Mouse (Mus musculus) liver, postnatal 0 days (tissue): ENCODE measurements at regions not wholly inside any gene's neighbourhood (a gene's known extent, or its start where the extent isn't known, plus 50 kb on each side); places are given as distances from the start of the nearest gene placed in this dataset.

Experiments
- CTCF ChIP-seq: sonication (generic); IDR thresholded peaks from 2 replicates; pipeline ENCODE4 v1.5.1; 2016; ENCODE audit warnings: antibody characterized with exemption, low read depth
- EP300 ChIP-seq: IDR thresholded peaks from 2 replicates; pipeline ENCODE4 v1.6.1; 2016; ENCODE audit warnings: antibody characterized with exemption, low read depth, mild to moderate bottlenecking

- TF ChIP-seq CTCF: no peak
- TF ChIP-seq EP300: no peak
These were observed 294.7 kb downstream of the Plpp3 start for GRCm38 (mm10) chr4:105451871-105452270.
